Mouse (Mus musculus): Measurements from ENCODE around the gene Egfr. TPM values are rescaled to one million over a fixed set of nuclear protein-coding genes. Genes with fewer than 3 reads are reported as not detected.

Egfr gene
- 1.2 and 1.3 TPM in 2 replicates for polyA plus RNA-seq (2015; fragmentation: Nextera tagmentation; extraction: Ambion mirVana)

- WGBS (ENCODE audit: insufficient replicate concordance) = 2% methylated on average over 21 of the region's 21 CpGs
- peak within 1 kb of the TSS; percentile 43 for H3K9ac ChIP-seq (ENCODE audit: low read depth, low read length)
- no peaks in the 10 kb centered on the region for H3K36me3 ChIP-seq (ENCODE audit: control insufficient read depth, insufficient read depth)
- ATAC-seq (ENCODE audit: low read depth) = peak; percentile 81
- peaks cover 21% of the 10 kb centered on the region for H3K27me3 ChIP-seq (ENCODE audit: control insufficient read depth, insufficient read depth, low read depth, low read length)
- H3K9me3 ChIP-seq (replicated peaks; ENCODE audit: control insufficient read depth, low read length) = no peaks in the 10 kb centered on the region
- H3K4me2 ChIP-seq (ENCODE audit: low read depth, low read length) = peak within 1 kb of the TSS; percentile 59
- peak within 1 kb of the TSS; percentile 59 for H3K4me3 ChIP-seq (ENCODE audit: low read depth, low read length)
- H3K4me1 ChIP-seq (ENCODE audit: control insufficient read depth, low read depth, low read length) = no peaks in the 10 kb centered on the region
- H3K27ac ChIP-seq (ENCODE audit: low read length) = no peak within 1 kb of the TSS
Observed at GRCm38 (mm10) chr11:16752007-16752348, at the start of gene Egfr. Gene Egfr (plus strand): TSS chr11:16752203.

- Histone ChIP-seq H3K27me3 (ENCODE audit: control insufficient read depth, insufficient read depth, low read depth, low read length) (no peaks in the 10 kb centered on the region), H3K27ac (ENCODE audit: low read length) (no peak overlapping the region), H3K9ac (ENCODE audit: low read depth, low read length) (no peak overlapping the region), H3K9me3 (replicated peaks; ENCODE audit: control insufficient read depth, low read length) (no peaks in the 10 kb centered on the region), H3K4me3 (ENCODE audit: low read depth, low read length) (no peak overlapping the region), H3K4me1 (ENCODE audit: control insufficient read depth, low read depth, low read length) (no peaks in the 10 kb centered on the region), H3K4me2 (ENCODE audit: low read depth, low read length) (no peak overlapping the region), H3K36me3 (ENCODE audit: control insufficient read depth, insufficient read depth) (no peaks in the 10 kb centered on the region)
- ATAC-seq (ENCODE audit: low read depth) = no peak
- 51% methylated on average over 3 of the region's 3 CpGs for WGBS (ENCODE audit: insufficient replicate concordance)
Observed at GRCm38 (mm10) chr11:16703221-16703620, 48.8 kb upstream of the Egfr start.

GRCm38 (mm10) chr11:16735083-16735644, 16.8 kb upstream of the Egfr start:
- WGBS (ENCODE audit: insufficient replicate concordance) = 22% methylated on average over 1 of the region's 1 CpGs
- Histone ChIP-seq H3K9me3 (replicated peaks; ENCODE audit: control insufficient read depth, low read length) (no peaks in the 10 kb centered on the region), H3K4me2 (ENCODE audit: low read depth, low read length) (no peak overlapping the region), H3K27me3 (ENCODE audit: control insufficient read depth, insufficient read depth, low read depth, low read length) (no peaks in the 10 kb centered on the region), H3K4me1 (ENCODE audit: control insufficient read depth, low read depth, low read length) (no peaks in the 10 kb centered on the region), H3K27ac (ENCODE audit: low read length) (no peak overlapping the region), H3K4me3 (ENCODE audit: low read depth, low read length) (no peak overlapping the region), H3K9ac (ENCODE audit: low read depth, low read length) (no peak overlapping the region), H3K36me3 (ENCODE audit: control insufficient read depth, insufficient read depth) (no peaks in the 10 kb centered on the region)
- ATAC-seq (ENCODE audit: low read depth) = no peak

GRCm38 (mm10) chr11:16737323-16737722, 14.7 kb upstream of the Egfr start:
- 40% methylated on average over 2 of the region's 2 CpGs for WGBS (ENCODE audit: insufficient replicate concordance)
- no peak for ATAC-seq (ENCODE audit: low read depth)
- no peak overlapping the region for H3K4me3 ChIP-seq (ENCODE audit: low read depth, low read length)

GRCm38 (mm10) chr11:16738691-16739090, 13.3 kb upstream of the Egfr start:
- no peaks in the 10 kb centered on the region for H3K27me3 ChIP-seq (ENCODE audit: control insufficient read depth, insufficient read depth, low read depth, low read length)
- H3K9me3 ChIP-seq (replicated peaks; ENCODE audit: control insufficient read depth, low read length) = no peaks in the 10 kb centered on the region
- H3K4me2 ChIP-seq (ENCODE audit: low read depth, low read length) = no peak overlapping the region
- ATAC-seq (ENCODE audit: low read depth) = no peak
- no peak overlapping the region for H3K9ac ChIP-seq (ENCODE audit: low read depth, low read length)
- H3K4me3 ChIP-seq (ENCODE audit: low read depth, low read length) = no peak overlapping the region
- H3K36me3 ChIP-seq (ENCODE audit: control insufficient read depth, insufficient read depth) = no peaks in the 10 kb centered on the region
- H3K4me1 ChIP-seq (ENCODE audit: control insufficient read depth, low read depth, low read length) = no peaks in the 10 kb centered on the region; the same call in none of the 2 replicates
- no peak overlapping the region for H3K27ac ChIP-seq (ENCODE audit: low read length)
- WGBS (ENCODE audit: insufficient replicate concordance) = 47% methylated on average over 2 of the region's 2 CpGs

More at GRCm38 (mm10) chr11:16737323-16737722, 14.7 kb upstream of the Egfr start:
- Histone ChIP-seq H3K27me3 (ENCODE audit: control insufficient read depth, insufficient read depth, low read depth, low read length) (no peaks in the 10 kb centered on the region), H3K9me3 (replicated peaks; ENCODE audit: control insufficient read depth, low read length) (no peaks in the 10 kb centered on the region), H3K4me1 (ENCODE audit: control insufficient read depth, low read depth, low read length) (no peaks in the 10 kb centered on the region; the same call in none of the 2 replicates), H3K4me2 (ENCODE audit: low read depth, low read length) (no peak overlapping the region), H3K27ac (ENCODE audit: low read length) (no peak overlapping the region), H3K36me3 (ENCODE audit: control insufficient read depth, insufficient read depth) (no peaks in the 10 kb centered on the region), H3K9ac (ENCODE audit: low read depth, low read length) (no peak overlapping the region)

GRCm38 (mm10) chr11:16739155-16739554, 12.8 kb upstream of the Egfr start:
- Histone ChIP-seq H3K4me3 (ENCODE audit: low read depth, low read length) (no peak overlapping the region), H3K4me1 (ENCODE audit: control insufficient read depth, low read depth, low read length) (no peaks in the 10 kb centered on the region; the same call in none of the 2 replicates), H3K4me2 (ENCODE audit: low read depth, low read length) (no peak overlapping the region), H3K27ac (ENCODE audit: low read length) (no peak overlapping the region), H3K9ac (ENCODE audit: low read depth, low read length) (no peak overlapping the region), H3K9me3 (replicated peaks; ENCODE audit: control insufficient read depth, low read length) (no peaks in the 10 kb centered on the region), H3K36me3 (ENCODE audit: control insufficient read depth, insufficient read depth) (no peaks in the 10 kb centered on the region), H3K27me3 (ENCODE audit: control insufficient read depth, insufficient read depth, low read depth, low read length) (no peaks in the 10 kb centered on the region)
- ATAC-seq (ENCODE audit: low read depth) = no peak
- 40% methylated on average over 3 of the region's 3 CpGs for WGBS (ENCODE audit: insufficient replicate concordance)

- no peaks in the 10 kb centered on the region; the same call in none of the 2 replicates for H3K4me1 ChIP-seq (ENCODE audit: control insufficient read depth, low read depth, low read length)
- H3K4me2 ChIP-seq (ENCODE audit: low read depth, low read length) = no peak overlapping the region
- H3K27me3 ChIP-seq (ENCODE audit: control insufficient read depth, insufficient read depth, low read depth, low read length) = no peaks in the 10 kb centered on the region
- H3K9ac ChIP-seq (ENCODE audit: low read depth, low read length) = no peak overlapping the region
- no peaks in the 10 kb centered on the region for H3K9me3 ChIP-seq (replicated peaks; ENCODE audit: control insufficient read depth, low read length)
- no peak overlapping the region for H3K4me3 ChIP-seq (ENCODE audit: low read depth, low read length)
- ATAC-seq (ENCODE audit: low read depth) = no peak
- H3K36me3 ChIP-seq (ENCODE audit: control insufficient read depth, insufficient read depth) = no peaks in the 10 kb centered on the region
- WGBS (ENCODE audit: insufficient replicate concordance) = 51% methylated on average over 10 of the region's 10 CpGs
- no peak overlapping the region for H3K27ac ChIP-seq (ENCODE audit: low read length)
Observed at GRCm38 (mm10) chr11:16740691-16741611, 11.1 kb upstream of the Egfr start.

- no peak overlapping the region for H3K9ac ChIP-seq (ENCODE audit: low read depth, low read length)
- ATAC-seq (ENCODE audit: low read depth) = peak; percentile 82
- no peaks in the 10 kb centered on the region for H3K9me3 ChIP-seq (replicated peaks; ENCODE audit: control insufficient read depth, low read length)
- WGBS (ENCODE audit: insufficient replicate concordance) = 48% methylated on average over 4 of the region's 4 CpGs
- H3K27me3 ChIP-seq (ENCODE audit: control insufficient read depth, insufficient read depth, low read depth, low read length) = no peaks in the 10 kb centered on the region
- H3K4me2 ChIP-seq (ENCODE audit: low read depth, low read length) = no peak overlapping the region
- H3K36me3 ChIP-seq (ENCODE audit: control insufficient read depth, insufficient read depth) = no peaks in the 10 kb centered on the region
- no peaks in the 10 kb centered on the region; the same call in none of the 2 replicates for H3K4me1 ChIP-seq (ENCODE audit: control insufficient read depth, low read depth, low read length)
- H3K27ac ChIP-seq (ENCODE audit: low read length) = no peak overlapping the region
- no peak overlapping the region for H3K4me3 ChIP-seq (ENCODE audit: low read depth, low read length)
Observed at GRCm38 (mm10) chr11:16742251-16742650, 9.8 kb upstream of the Egfr start.

GRCm38 (mm10) chr11:16742821-16743220, 9.2 kb upstream of the Egfr start:
- Histone ChIP-seq H3K9ac (ENCODE audit: low read depth, low read length) (no peak overlapping the region), H3K27ac (ENCODE audit: low read length) (no peak overlapping the region), H3K4me1 (ENCODE audit: control insufficient read depth, low read depth, low read length) (no peaks in the 10 kb centered on the region; the same call in none of the 2 replicates), H3K4me3 (ENCODE audit: low read depth, low read length) (no peak overlapping the region), H3K27me3 (ENCODE audit: control insufficient read depth, insufficient read depth, low read depth, low read length) (no peaks in the 10 kb centered on the region), H3K9me3 (replicated peaks; ENCODE audit: control insufficient read depth, low read length) (no peaks in the 10 kb centered on the region), H3K36me3 (ENCODE audit: control insufficient read depth, insufficient read depth) (no peaks in the 10 kb centered on the region), H3K4me2 (ENCODE audit: low read depth, low read length) (no peak overlapping the region)
- WGBS (ENCODE audit: insufficient replicate concordance) = 57% methylated on average over 2 of the region's 2 CpGs
- ATAC-seq (ENCODE audit: low read depth) = no peak
